Mouse (Mus musculus): Measurements from ENCODE around the gene Gatd1.
"Not testable (repeated sequence)": the region's sequence is repeated elsewhere in the genome, so short reads cannot be mapped to it uniquely, and the experiment has no call there.

GRCm38 (mm10) chr7:141446374-141446773 lies 32.4 kb upstream of the Gatd1 start:
- TF ChIP-seq CTCF (IDR thresholded peaks at IDR 0.05; ENCODE audit: control insufficient read depth, insufficient read depth, insufficient replicate concordance, low read depth, low read length); POLR2A (IDR thresholded peaks at IDR 0.05; ENCODE audit: control insufficient read depth, low read depth, low read length): not testable (repeated sequence)
